Mouse (Mus musculus): Measurements from ENCODE around the gene Pqbp1.

Gene Pqbp1

DNA sequence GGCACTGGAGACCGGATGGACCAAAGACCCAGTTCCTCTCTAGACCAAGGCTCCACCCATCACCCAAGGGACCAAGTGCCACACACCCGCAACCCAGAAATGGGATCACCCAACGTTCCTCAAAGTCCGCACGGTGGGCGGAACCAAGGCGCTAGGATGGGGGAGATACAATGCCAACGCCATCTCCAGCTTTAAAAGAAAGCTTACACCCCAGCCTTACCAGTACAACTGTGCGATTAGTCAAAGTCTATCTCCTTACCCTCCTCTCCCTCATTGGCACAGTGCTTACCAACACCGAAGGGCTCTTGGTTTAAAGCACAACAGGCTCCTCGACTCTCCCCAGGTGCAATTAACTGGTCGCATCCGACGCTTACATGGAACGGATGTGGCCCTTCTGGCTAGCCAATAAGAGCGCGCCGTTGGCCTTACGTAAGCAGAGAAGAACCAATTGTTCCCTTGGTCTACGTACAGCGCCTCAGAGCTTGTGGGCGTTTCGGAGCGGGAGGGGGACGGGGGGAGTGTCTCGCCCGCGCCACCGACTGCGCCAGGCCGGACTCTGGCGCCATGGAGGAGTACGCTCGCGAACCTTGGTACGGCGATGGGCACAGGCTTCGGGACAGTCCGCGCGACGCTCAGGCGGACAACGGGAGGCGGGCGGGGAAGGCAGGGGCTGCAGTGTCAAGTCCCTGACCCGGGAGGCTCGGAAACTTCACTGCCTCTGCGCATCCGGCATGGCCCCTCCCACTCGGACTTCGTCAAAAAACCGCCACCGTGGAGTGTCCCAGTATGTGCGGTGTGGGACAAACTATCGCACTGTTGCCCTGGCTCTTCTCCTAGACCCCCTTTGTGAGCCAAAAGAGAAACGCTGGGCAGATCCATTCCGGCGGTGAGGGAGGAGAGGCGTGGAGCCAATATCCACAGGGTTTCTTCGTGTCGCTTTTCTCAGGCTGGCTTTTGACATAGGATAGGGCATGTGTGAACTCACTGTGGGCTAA lies at the start of gene Pqbp1, which contains the start of gene Timm17b:
Pqbp1 (minus strand) TSS at position 390 of the 995 bp plus-strand sequence.
Timm17b (plus strand) TSS at position 478 of the 995 bp plus-strand sequence.
- in situ Hi-C loops (cut with MseI, MboI): no loop called here

DNA sequence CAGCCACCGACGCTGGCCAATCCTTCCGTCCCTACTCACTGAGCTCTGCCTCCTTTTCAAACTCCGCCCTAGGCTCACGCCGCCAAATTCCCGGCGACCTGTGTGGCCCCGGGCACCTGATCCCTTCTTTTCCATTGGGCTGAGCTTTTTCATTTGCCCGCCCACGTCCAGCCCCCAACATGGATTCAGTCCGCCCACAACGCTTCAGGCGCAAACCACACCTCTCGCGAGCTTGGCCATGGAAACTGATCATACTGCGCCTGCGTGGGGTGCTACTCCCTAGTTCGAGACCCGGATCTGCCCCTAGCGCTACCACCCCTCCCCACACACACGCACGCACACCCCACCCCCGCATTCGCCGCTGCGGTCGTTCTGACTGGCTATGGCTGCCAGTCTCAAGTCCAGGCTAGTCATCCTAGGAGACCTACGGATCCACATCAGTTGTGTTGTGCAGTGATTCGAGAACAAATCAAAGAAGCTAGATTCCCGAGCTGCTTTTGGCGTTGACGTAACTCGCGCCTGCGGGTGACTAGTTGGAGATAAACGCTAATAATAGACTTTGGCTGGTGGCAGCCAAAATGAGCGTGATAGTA lies 48.9 kb upstream of the Pqbp1 start:
- in situ Hi-C loops (cut with MseI, MboI): no loop called here

DNA sequence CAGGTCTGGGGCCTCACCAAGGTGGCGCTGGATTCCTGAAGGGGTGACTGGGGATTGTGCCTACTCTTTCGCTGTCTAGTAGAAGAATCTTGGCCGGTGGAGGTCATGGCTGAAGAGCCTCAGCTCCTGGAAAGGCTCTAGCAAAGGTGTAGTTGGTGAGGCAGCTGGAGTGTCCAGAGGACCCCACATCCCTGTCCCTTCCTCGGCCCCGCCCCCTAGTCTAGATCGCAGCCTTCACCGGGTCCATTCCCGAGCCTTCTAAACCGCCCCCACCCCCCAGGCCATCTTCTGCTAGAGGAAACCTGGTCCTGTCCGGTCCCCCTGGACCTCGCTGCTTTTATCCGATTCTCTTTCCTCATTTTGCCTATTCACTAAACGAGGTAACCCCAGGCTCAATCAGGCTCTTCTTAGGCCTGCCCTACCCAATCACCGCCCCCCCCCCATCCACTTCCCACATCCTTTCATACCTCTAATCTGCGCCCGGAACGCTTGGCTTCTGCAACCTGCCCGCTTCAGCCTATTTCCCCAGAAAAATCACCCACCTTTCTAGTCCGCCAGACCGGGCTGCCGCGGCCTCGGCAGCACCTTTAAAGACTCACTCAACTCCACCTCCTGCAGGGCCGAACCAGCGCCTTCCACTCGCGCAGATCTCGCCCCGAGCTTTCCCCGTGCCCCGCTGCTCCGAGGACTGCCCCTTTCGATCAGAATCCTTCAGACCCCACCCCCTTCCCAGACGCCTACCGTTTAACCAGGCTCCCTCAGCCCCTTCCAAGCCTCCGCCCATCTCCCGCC lies 48.2 kb upstream of the Pqbp1 start, which contains the start of gene Hdac6:
Hdac6 (minus strand) TSS at position 782 of the 792 bp plus-strand sequence.
- in situ Hi-C loops (cut with MseI, MboI): no loop called here

DNA sequence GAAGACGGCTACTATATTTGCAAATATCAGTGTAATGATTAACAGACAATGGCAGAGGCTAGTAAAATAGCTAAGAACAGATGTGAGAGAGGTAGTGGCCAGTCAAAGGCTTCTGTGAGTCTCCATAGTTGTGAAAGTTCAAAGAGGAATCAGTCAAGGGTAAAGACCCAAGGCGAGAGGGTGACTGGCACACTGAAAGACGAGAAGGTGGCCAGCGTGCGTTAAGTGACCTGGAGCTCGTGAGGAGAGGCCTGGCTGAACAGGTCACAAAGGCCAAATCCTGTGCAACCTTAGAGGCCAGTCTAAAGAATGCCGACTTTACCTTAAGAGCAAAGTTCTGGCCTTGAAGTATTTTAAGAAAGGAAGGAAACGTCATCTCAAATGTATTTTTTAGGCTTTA lies 46.5 kb upstream of the Pqbp1 start:
- in situ Hi-C loops (cut with MseI, MboI): no loop called here

DNA sequence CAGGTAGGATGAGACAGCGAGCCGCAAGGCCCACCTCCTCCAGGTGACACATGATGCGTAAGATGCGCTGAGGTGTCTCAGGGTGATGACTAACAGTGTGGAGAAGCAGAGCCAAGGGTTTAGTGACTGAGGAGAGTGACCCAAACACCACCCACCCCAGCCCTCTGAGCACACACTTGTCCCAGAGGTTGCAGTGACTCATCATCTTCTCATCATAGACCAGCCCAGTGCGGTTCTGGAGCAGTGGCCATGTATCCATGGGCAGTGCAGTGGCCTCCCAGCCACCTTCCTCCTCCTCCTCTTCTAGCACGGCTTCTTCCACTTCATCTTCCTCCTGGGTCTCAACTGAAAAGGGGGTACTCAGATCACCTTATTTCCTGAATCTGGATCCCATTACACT lies 38.6 kb upstream of the Pqbp1 start:
- in situ Hi-C loops (cut with MseI, MboI): no loop called here

DNA sequence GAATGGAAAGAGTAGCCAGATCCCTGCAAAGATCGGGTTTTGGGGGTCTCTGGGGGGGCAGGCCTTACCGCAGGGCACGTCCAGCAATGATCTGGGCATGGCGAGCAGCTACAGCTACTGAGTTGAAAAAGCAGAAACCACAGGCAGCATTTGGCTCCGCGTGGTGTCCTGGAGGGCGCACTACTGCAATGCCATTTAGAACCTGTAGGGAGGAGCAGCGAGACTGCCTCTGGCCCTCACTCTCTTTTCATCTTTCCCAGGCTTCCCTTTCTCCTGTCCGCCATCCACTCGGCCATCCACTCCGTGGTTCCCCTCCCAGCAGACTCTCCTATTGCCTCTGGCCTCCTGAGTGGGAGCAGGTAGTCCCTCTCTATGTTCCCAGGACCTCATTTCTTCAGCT lies 37.8 kb upstream of the Pqbp1 start:
- in situ Hi-C loops (cut with MseI, MboI): no loop called here

DNA sequence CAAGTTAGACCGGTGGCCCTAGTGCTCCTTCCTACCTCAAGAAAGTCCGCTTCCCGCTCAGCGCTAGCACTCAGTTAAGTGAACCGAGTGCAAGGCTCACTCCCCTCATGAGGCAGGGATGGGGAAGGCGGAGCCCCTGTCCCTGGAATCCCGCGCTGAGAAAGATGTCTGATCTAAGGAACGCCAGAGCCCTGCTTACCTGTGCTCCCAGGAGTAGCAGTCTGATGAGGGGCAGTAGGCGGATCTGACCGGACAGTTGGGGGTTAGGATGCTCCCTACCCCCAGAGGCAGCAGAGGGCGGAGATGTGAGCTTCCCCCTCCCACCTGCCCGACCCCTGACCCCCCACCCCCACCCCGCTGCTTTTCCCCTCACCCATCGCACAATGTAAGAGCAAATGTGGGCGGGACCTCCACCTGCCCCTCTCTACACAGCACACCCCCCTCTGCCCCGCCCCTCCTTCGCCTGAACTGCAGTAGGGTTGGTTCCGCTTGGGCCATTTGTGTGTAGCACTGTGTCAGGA lies 29.3 kb upstream of the Pqbp1 start, which contains the start of gene Eras:
Eras (minus strand) TSS at position 338 of the 521 bp plus-strand sequence.
- in situ Hi-C loops (cut with MseI, MboI): no loop called here

DNA sequence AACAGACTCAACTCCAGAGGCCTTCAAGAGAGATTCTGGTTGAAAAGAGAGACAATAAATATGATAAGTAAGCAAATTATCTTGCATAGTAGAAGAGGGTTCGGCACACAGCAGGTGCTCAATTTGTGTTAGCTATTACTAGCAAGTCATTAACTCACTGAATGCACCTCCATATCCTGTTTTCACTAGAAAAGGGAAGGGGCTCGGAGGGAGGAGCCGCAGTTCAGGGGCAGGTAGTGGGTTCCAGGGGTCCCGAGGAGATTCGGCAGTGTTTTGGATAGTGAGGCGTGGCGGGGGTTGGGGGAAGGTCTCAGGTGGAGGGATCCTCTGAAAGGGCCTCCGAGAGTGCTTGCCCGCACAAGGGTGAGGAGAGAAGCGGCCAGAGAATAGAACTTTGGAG lies 28.0 kb upstream of the Pqbp1 start:
- in situ Hi-C loops (cut with MseI, MboI): no loop called here

DNA sequence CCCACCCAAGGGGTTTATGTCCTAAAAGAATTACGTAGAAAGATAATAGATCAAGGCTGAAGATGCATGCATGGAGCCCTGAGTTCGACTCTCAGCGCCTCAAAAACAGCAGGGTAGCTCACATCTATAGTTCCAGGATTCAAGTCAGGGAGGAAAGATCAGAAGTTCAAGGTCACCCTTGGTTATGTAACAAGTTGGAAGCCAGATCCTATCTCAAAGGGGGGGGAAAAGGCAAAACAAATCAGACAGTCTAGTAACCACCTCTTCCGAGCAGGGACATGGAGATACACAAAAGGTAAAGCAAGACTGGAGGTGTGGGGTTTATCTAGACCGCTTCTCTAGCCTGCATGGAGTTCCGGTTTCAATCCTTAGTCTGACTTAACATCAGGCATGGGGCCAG lies 27.2 kb upstream of the Pqbp1 start:
- in situ Hi-C loops (cut with MseI, MboI): no loop called here

DNA sequence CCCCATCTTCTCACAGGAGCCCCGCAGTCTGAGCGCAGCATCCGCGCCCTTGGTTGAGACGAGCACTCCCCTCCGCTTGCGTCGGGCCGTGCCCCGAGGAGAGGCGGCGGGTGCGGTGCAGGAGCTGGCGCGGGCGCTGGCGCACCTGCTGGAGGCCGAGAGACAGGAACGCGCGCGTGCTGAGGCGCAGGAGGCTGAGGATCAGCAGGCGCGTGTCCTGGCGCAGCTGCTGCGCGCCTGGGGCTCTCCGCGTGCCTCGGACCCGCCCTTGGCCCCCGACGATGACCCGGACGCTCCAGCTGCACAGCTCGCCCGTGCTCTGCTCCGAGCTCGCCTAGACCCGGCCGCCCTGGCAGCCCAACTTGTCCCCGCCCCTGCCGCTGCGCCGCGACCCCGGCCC lies 23.0 kb upstream of the Pqbp1 start:
- in situ Hi-C loops (cut with MseI, MboI): loop anchor here in 1 of 2 experiments (5.0 to 25.0 kb wide), 2 partner anchors 90 to 190 kb away; no protein-coding TSS in a partner anchor

DNA sequence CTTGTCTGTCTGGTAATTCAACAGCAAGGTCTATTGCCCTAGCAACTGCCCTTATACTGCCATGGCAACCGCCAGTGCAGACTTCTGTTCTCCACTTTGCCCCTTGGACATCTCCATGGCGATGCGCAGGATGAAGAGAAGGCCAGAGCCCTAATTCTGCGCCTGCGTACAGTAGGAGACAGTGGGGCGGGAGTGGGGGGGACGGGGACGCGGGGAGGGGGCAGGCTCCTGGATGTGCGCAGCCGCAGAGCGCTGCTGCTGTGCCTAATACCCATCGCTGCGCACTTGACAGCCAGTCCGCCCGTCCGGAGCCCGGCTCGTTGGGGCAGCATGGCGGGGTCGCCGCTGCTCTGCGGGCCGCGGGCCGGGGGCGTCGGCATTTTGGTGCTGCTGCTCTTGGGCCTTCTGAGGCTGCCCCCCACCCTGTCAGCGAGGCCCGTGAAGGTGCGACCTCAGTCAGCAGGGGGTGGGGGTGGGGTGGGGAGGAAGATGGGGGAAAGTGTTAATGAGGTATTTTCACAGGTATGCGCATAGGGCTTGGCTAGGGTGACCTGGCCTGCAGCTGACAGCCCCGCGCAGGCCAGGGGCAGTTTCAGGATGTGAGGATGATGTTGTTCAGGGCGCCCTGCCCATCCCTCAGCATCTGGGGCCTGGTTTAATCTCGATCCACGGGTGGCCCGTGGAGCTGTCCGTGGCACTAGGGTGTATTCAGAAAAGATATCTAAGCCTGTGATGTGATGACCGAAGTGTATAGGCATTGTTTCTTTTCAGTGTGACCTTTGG lies 20.7 kb upstream of the Pqbp1 start, which contains the start of gene Pcsk1n:
Pcsk1n (plus strand) TSS at position 222 of the 783 bp plus-strand sequence.
- in situ Hi-C loops (cut with MseI, MboI): loop anchor here (5.0 to 25.0 kb wide), 4 partner anchors 93 to 195 kb away; partner anchors contain the start of gene Glod5 (in 1 of the 2)

DNA sequence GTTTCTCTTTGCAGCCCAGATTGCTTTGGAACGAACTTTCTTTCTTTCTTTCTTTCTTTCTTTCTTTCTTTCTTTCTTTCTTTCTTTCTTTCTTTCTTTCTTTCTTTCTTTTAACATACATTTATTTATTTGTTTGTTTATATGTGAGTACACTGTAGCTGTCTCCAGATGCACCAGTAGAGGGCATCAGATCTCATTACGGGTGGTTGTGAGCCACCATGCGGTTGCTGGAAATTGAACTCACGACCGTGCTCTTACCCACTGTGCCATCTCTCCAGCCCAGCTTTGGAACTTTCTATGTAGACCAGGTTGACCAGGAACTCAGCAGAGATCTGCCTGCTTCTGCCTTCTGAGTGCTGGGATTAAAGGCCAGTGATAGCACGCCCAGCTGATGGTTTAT lies 18.9 kb upstream of the Pqbp1 start:
- in situ Hi-C loops (cut with MseI, MboI): loop anchor here (5.0 to 25.0 kb wide), 3 partner anchors 99 to 197 kb away; partner anchors contain the start of gene Glod5 (in 1 of the 2)

DNA sequence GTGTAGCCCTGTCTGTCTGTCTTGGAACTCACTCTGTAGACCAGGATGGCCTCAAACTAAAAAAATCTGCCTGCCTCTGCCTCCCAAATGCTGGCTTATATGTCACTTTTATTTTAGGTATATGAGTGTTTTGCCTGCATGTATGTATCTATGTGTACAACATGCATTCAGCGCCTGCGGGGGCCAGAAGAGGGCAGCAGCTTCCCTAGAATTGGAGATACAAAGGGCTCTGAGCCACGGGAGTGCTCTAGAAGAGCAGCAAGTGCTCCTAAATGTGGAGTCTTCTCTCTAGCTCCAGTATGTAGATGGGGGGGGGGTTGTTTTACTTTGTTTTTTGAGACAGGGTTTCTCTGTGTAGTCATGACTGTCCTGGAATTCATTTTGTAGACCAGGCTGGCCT lies 16.6 kb upstream of the Pqbp1 start:
- in situ Hi-C loops (cut with MseI, MboI): loop anchor here (5.0 to 25.0 kb wide), 3 partner anchors 102 to 199 kb away; partner anchors contain the start of gene Glod5 (in 1 of the 2)

DNA sequence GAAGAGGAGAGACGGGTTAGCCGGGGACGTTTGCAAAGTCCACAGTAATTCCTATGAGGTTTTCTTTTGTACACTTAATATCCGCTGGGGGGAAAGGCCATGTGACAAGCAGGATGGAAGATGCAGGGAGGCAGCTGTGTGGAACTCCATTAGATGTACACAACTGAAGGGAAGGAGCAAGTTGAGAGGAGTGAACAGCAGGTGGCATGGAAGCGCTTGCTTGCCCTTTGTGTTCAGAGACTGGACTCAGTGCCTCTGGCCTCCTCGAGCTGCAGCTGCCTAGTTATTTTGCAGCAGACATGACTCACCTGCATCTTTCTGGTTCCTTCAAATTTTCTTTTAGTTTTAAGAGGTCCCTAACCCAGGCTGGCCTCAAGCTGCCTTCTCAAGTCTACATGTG lies 11.4 kb upstream of the Pqbp1 start:
- in situ Hi-C loops (cut with MseI, MboI): loop anchor here (10.0 to 25.0 kb wide), 2 partner anchors 202 to 204 kb away; no protein-coding TSS in a partner anchor

DNA sequence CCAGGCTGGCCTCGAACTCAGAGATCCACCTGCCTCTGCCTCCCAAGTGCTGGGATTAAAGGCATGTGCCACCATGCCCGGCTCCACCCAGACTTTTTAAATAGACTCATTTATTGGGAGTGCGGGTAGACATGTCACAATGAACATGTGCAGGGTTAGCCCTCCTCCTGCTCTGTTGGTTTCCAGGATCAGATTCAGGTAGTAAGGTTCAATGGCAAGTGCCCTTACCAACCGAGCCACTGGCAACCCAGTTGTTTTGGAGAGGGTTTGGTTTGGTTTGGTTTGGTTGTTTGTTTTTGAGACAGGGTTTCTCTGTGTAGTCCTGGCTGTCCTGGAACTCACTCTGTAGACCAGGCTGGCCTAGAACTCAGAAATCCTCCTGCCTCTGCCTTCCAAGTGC lies 10.2 kb upstream of the Pqbp1 start, which contains the start of gene Gm10490:
Gm10490 (plus strand) TSS at position 301 of the 400 bp plus-strand sequence.
- in situ Hi-C loops (cut with MseI, MboI): loop anchor here in 1 of 2 experiments (25.0 kb wide), 1 partner anchor 203 kb away; no protein-coding TSS in a partner anchor

DNA sequence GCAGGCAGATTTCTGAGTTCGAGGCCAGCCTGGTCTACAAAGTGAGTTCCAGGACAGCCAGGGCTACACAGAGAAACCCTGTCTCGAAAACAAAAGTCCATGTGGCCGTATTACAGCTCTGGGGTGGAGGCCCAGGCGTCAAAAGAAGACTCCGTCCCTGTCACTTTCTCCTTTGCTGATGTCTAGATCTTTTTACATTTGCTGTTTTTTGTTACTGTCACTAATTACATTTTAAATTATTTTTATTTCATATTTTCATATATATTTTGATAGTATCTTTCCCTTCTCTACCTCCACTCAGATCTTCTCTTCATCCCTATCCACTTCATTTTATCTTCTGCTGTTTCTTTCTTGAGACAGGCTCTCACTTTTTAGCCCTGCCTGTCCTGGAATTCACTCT lies 8.7 kb upstream of the Pqbp1 start, which contains the start of gene Gm10491:
Gm10491 (minus strand) TSS at position 101 of the 400 bp plus-strand sequence.
- in situ Hi-C loops (cut with MseI, MboI): loop anchor here in 1 of 2 experiments (25.0 kb wide), 1 partner anchor 205 kb away; no protein-coding TSS in a partner anchor

DNA sequence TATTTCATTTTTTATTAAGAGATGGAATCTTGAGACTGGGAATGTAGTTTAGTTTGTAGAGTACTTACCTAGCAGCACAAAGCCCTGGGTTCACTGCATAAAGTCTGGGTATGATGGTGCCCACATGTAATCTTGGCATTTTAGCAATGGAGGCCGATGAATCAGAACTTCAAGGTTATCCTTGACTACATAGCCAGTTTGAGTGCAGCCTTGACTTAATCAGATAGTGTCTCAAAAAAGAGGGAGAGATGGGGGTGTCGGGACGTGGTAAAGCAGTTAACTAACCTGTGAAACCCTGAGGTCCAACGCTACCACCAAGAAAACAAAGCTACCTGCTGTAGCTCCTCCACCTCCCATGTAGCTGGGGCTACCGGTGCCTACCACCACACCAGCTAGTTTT lies 5.4 kb upstream of the Pqbp1 start:
- in situ Hi-C loops (cut with MseI, MboI): loop anchor here in 1 of 2 experiments (25.0 kb wide), 1 partner anchor 208 kb away; no protein-coding TSS in a partner anchor

DNA sequence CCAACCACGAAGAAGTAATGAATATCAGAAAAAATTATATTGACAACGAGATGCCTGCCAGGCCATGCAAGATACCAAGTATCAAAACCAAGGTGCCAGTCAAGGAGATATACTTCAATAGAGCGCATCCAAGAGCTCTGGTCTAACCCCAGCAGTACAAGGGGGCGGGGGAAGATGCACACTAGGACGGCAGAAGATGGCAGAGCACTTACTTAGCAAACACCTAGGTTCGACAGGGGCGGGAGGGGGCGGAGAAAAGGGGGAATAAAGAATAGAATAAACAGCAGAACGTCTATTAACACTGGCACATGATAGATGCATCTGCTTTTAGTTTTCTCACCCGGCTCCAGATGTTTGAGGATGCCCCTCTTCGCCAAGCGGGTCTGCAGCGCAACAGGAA lies 858 bp downstream of the Pqbp1 start:
- in situ Hi-C loops (cut with MseI, MboI): no loop called here

DNA sequence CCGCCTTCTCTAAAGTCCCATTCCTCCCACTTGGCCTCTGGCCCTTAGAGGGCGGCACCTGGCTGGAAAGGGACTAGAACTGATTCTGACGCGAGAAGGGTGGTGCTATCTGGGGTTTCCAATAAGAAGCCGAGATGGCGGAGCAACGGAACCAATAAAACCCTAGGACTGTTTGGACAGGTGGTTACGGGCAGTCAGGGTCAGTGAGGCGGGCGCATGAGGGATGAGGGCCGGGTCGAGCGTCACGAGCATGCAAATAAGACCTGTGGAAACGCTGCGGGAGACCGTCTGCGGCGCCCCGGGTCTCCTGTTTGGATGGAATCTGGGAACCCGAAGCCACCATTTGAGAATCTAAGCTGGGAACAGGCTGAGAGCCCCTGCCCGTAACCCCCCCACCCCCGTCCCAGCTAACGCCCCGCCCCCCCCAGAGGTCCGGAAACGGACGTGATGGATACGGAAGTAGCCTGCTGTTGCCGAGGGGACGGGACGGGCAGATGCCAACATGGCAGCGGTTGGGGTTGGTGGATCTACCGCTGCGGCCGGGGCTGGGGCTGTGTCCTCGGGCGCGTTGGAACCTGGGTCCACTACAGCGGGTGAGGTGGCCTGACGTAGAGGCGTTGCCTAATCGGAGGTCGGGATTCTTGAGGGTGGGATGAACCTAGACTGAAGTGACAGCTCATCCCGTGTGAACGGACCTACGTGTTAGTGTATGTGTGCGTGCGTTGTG lies 15.1 kb downstream of the Pqbp1 start, which contains the start of gene Slc35a2:
Slc35a2 (plus strand) TSS at position 188 of the 727 bp plus-strand sequence.
- in situ Hi-C loops (cut with MseI, MboI): no loop called here
